Mouse (Mus musculus) monocyte, adult 5-6 weeks (primary cell): Measurements from ENCODE around the gene Tmem132d. TPM values are rescaled to one million over a fixed set of nuclear protein-coding genes. Genes with fewer than 3 reads are reported as not detected.
"Not testable (repeated sequence)": the region's sequence is repeated elsewhere in the genome, so short reads cannot be mapped to it uniquely, and the experiment has no call there.

Experiments
- ATAC-seq: fragments of 153-309, 156-312 bp; replicated peaks from 2 replicates; pipeline ENCODE4 v1.8.0; 2017; ENCODE audit warnings: mild to moderate bottlenecking; ENCODE audit not compliant: low TSS enrichment, insufficient number of reproducible peaks, severe bottlenecking, poor library complexity, low FRiP score
- total RNA-seq: library from RNA; stranded (forward); fragments of 200-1000, 200-491, 200-594 nt; gene quantifications from 3 replicates; pipeline ENCODE4 v1.2.3, GENCODE M21; 2017

Tmem132d gene
- total RNA-seq, 1 experiment from 2014 or later = not detected

GRCm38 (mm10) chr5:127756011-127756410, 676.9 kb downstream of the Tmem132d start:
- no peak for ATAC-seq

DNA sequence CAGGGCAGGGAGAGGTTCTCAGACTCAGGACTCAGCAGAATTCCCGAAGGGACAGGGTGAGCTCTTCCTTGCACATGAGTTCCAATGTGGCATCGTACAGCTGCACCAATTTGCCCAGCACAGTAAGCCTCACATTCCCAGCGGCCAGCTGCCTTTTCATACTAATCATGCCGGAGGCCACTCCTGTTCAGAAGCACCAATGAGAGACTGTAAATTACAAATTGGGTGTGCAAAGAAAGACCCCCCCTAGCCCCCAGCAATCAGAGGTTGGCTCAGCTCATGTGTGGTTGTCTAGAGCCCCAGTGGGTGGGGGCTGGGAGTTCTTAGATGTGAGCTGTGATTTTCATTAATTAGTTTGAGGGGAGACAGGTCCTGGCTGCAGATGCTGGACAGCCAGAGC, 677.3 kb downstream of the Tmem132d start:
- ATAC-seq = no peak

DNA sequence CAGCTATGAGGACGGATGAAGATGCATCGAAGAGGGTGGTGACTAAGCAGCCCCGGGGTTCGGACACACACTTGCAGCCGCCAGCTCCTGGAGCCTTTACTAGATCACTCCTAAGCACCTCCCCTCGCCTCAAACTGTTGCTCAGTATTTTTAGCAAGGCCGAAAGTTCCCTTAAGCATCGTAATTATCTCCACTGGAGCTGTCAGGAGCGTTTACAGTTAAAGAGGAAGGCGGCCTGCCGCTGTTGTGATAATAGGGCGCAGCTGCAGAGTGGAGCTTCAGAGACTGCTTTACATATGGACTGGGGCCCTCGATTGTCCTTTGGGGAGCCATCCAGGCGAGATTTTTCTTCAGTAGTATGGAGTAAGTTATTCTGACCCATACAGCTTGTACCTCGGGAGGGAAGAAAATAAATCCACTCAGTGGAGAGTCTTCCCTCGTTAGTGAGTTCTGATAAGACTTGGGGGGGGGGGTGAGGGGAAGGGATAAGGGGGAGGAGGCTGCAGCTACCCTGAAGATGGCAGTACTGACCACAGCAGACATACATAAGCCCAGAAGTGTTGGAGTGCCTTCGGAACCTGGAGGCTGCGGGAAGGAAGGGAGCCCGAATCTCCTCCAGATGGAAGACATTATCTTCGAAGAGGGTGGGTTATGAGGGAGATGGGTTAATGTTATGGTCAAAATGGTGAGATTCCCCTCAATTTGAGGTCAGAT, 681.5 kb downstream of the Tmem132d start:
- ATAC-seq = no peak

GRCm38 (mm10) chr5:127749540-127749939, 683.3 kb downstream of the Tmem132d start:
- ATAC-seq = not testable (repeated sequence)

- no peak for ATAC-seq
These were observed 691.5 kb downstream of the Tmem132d start for GRCm38 (mm10) chr5:127741331-127741730.

Other genes with a start within 250 kb of the Tmem132d start
- not detected in 3 replicates for gene Fzd10, start 167.8 kb upstream of the Tmem132d start, total RNA-seq